Mouse (Mus musculus): Measurements from ENCODE around the gene Gm5475.

Gene Gm5475

GRCm38 (mm10) chr15:100451245-100451644, 29.3 kb downstream of the Gm5475 start:
- DNase-seq, result no peak

- DNase-seq, result no peak
Measured at GRCm38 (mm10) chr15:100452486-100452885, 30.5 kb downstream of the Gm5475 start.

- DNase-seq, result peak; percentile 86
Measured at GRCm38 (mm10) chr15:100456356-100456991, 34.5 kb downstream of the Gm5475 start.

GRCm38 (mm10) chr15:100457340-100457739, 35.4 kb downstream of the Gm5475 start:
- peak; percentile 54 for DNase-seq

- DNase-seq, result no peak
Measured at GRCm38 (mm10) chr15:100458055-100458454, 36.1 kb downstream of the Gm5475 start.

- DNase-seq, result peak; percentile 51
Measured at GRCm38 (mm10) chr15:100460942-100461341, 39.0 kb downstream of the Gm5475 start.

- no peak for DNase-seq
Measured at GRCm38 (mm10) chr15:100461646-100462045, 39.7 kb downstream of the Gm5475 start.

GRCm38 (mm10) chr15:100462086-100462485, 40.1 kb downstream of the Gm5475 start:
- DNase-seq, result peak; percentile 86

GRCm38 (mm10) chr15:100463712-100464111, 41.8 kb downstream of the Gm5475 start:
- DNase-seq, result peak; percentile 78

GRCm38 (mm10) chr15:100465432-100465831, 43.5 kb downstream of the Gm5475 start:
- DNase-seq, result no peak

GRCm38 (mm10) chr15:100467738-100468137, 45.8 kb downstream of the Gm5475 start:
- DNase-seq, result no peak

- DNase-seq, result peak; percentile 89
Measured at GRCm38 (mm10) chr15:100468295-100469188, 46.6 kb downstream of the Gm5475 start, which contains the start of gene Letmd1. Gene Letmd1, plus strand, starts transcription at chr15:100469023.

GRCm38 (mm10) chr15:100469189-100469545, 47.2 kb downstream of the Gm5475 start:
- no peak for DNase-seq

- DNase-seq, result peak; percentile 56
Measured at GRCm38 (mm10) chr15:100470037-100470436, 48.1 kb downstream of the Gm5475 start.

GRCm38 (mm10) chr15:100473926-100474503, 52.1 kb downstream of the Gm5475 start:
- no peak for DNase-seq
